Mouse (Mus musculus) ES-E14 (cell line): ENCODE data around the gene Edem3. TPM values are rescaled to one million over a fixed set of nuclear protein-coding genes. Genes with fewer than 3 reads are reported as not detected.

Experiments used
- DNase-seq: peaks from one replicate; pipeline ENCODE4 v3.0.0-alpha.2; 2013; ENCODE audit warnings: low read depth, low spot score
- H3K27ac ChIP-seq: 2 replicates; pipeline ENCODE4 v1.5.1; 2012; ENCODE audit warnings: low read depth, mild to moderate bottlenecking, low read length, moderate library complexity, mixed read lengths; ENCODE audit not compliant: poor library complexity, insufficient read depth, severe bottlenecking
- H3K36me3 ChIP-seq: 2 replicates; pipeline ENCODE4 v1.6.1; 2012; ENCODE audit warnings: mild to moderate bottlenecking, low read length, moderate library complexity, mixed read lengths; ENCODE audit not compliant: control insufficient read depth, poor library complexity, insufficient read depth, severe bottlenecking
- H3K4me1 ChIP-seq, 2 experiments: fragments of 150-350 bp in 1 of 2; sonication (generic) in 1 of 2; 2 replicates each; pipeline ENCODE4 v1.6.1; 2012; ENCODE audit warnings: low read length in 2 of 2, mild to moderate bottlenecking in 1 of 2, mixed read lengths in 1 of 2; ENCODE audit not compliant: control insufficient read depth in 2 of 2, insufficient read depth in 2 of 2, poor library complexity in 1 of 2
- H3K4me3 ChIP-seq, 2 experiments: fragments of 150-350 bp in 1 of 2; sonication (generic) in 1 of 2; 2 replicates each; pipeline ENCODE4 v1.5.1; 2012; ENCODE audit warnings: low read length in 2 of 2, low read depth in 1 of 2, mild to moderate bottlenecking in 1 of 2, mixed read lengths in 1 of 2; ENCODE audit not compliant: insufficient read depth in 1 of 2, poor library complexity in 1 of 2, severe bottlenecking in 1 of 2
- H3K9ac ChIP-seq: 2 replicates; pipeline ENCODE4 v1.6.1; 2012; ENCODE audit warnings: low read depth, mild to moderate bottlenecking, low read length, mixed read lengths; ENCODE audit not compliant: poor library complexity, insufficient read depth, severe bottlenecking
- H3K9me3 ChIP-seq: fragments of 150-350 bp; sonication (generic); 2 replicates; pipeline ENCODE4 v1.6.1; 2012; ENCODE audit warnings: low read depth, mild to moderate bottlenecking, low read length; ENCODE audit not compliant: control insufficient read depth, insufficient read depth
- CHD2 ChIP-seq: IDR thresholded peaks from 2 replicates; pipeline ENCODE4 v1.6.1; 2014; ENCODE audit warnings: mild to moderate bottlenecking, low read depth, low read length, inconsistent platforms
- HCFC1 ChIP-seq: IDR thresholded peaks from 2 replicates; pipeline ENCODE4 v1.6.1; 2012; ENCODE audit warnings: low read length, inconsistent platforms, borderline replicate concordance; ENCODE audit not compliant: insufficient read depth
- MAFK ChIP-seq: IDR thresholded peaks from 2 replicates; pipeline ENCODE4 v1.6.1; 2014; ENCODE audit warnings: mild to moderate bottlenecking, low read depth, low read length, inconsistent platforms; ENCODE audit not compliant: insufficient read depth
- ZC3H11A ChIP-seq: IDR thresholded peaks from 2 replicates; pipeline ENCODE4 v1.6.1; 2012; ENCODE audit warnings: low read depth, mild to moderate bottlenecking, inconsistent platforms, low read length, borderline replicate concordance
- ZNF384 ChIP-seq: IDR thresholded peaks from 2 replicates; pipeline ENCODE4 v1.6.1; 2012; ENCODE audit warnings: low read depth, low read length, inconsistent platforms
- in situ Hi-C, 2 experiments: fragments of 600-800 bp; cut with MboI; formaldehyde crosslinking; loops; one replicate each; pipeline ENCODE4 v1.15.1; 2025; ENCODE audit warnings: low sequenced_read_pairs in 2 of 2, inconsistent platforms in 1 of 2; ENCODE audit not compliant: unreplicated experiment in 2 of 2
- total RNA-seq: library from RNA; depleted of rRNA; stranded (reverse); fragments of 300-350 nt; gene quantifications from 2 replicates; pipeline ENCODE4 v1.2.3, GENCODE M21; 2012

The Edem3 gene
- total RNA-seq, 1 experiment: 43.4 TPM

DNA sequence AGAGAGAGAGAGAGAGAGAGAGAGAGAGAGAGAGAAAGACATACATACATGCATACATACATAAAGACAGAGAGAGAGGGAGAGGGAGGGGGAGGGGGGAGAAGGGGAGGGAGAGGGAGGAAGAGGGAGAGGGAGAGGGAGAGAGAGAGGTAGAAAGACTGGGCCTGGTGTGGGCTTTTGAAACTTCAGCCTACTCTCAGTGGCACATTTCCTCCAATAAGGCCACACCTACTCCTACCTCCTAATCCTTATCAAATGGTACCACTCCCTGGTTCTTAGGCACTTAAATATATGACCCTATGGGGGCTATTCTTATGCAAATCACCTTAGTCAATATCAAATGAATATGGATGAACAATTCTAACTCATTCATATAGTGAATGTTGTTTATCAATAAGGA is 41.5 kb upstream of the Edem3 start:
- H3K4me1 ChIP-seq: no peaks in the 10 kb centered on the region
- TF ChIP-seq CHD2 (no peak), HCFC1 (no peak), ZNF384 (no peak), ZC3H11A (no peak), MAFK (no peak)
- H3K36me3 ChIP-seq: no peaks in the 10 kb centered on the region; the same call in 1 of the 2 replicates
- no peak overlapping the region for H3K27ac ChIP-seq
- H3K4me3 ChIP-seq: no peak overlapping the region
- no peak overlapping the region for H3K9ac ChIP-seq
- no peaks in the 10 kb centered on the region for H3K9me3 ChIP-seq
- no peak for DNase-seq
- in situ Hi-C loops: no loop called here

DNA sequence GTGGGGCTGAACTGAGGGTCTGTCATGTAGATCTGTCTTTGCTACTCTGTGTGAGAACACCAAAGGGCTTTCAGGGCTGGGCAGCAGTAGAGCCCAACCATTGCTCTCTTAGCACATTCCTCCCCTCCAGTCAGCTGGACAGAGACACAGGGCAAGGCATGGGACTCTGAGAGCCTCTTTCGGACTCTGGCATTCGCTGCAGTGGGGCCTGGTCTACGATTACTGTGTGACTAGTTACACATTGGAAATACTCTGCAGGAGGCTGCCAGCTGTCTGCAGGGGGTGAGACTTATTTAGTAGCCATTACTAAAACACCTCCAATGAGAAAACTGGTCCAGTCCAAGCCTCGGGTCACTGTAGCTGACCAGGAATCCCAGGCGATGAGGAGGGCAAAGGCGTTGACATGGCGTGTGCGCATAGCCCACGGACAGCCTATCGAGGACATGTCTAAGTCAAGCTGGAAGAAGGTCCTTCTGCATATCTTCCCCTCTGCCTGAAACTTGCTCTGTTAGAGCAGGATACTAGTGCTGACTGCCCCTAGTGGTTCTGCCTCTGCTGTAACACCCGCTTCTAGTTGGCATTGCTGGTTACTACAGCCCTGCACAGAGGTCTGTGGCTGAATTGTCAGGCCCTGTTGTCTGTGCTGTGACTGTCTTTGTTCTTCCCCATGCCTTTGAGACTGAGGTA is 39.0 kb upstream of the Edem3 start:
- in situ Hi-C loops: no loop called here
- no peaks in the 10 kb centered on the region for H3K4me1 ChIP-seq
- H3K9me3 ChIP-seq: no peaks in the 10 kb centered on the region
- no peak overlapping the region for H3K9ac ChIP-seq
- H3K4me3 ChIP-seq: no peak overlapping the region
- H3K36me3 ChIP-seq: no peaks in the 10 kb centered on the region; the same call in 1 of the 2 replicates
- DNase-seq: no peak
- no peak overlapping the region for H3K27ac ChIP-seq
- TF ChIP-seq MAFK (no peak), HCFC1 (no peak), ZC3H11A (no peak), ZNF384 (no peak), CHD2 (no peak)

DNA sequence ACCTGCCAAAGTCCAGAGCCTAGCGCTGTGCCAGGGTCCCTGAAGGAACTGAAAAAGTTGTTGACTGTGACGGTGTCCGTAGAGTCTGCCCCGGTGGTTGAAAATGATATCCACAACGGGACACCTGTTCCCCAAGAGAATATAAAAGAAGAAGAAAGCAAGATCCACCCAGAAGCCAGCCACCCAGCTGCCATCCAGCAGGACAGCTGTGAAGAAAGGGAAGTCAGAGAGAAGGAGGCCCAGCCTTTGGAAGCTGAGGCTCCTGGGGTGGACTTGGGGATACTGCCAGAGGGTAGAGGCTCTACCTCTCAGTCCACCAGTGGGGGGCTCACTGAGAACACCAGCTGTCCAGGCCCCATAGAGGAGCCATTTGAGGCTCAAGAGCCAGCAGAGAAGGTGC is 37.5 kb upstream of the Edem3 start:
- in situ Hi-C loops: no loop called here
- Histone ChIP-seq H3K27ac (no peak overlapping the region), H3K9me3 (no peaks in the 10 kb centered on the region), H3K4me3 (no peak overlapping the region), H3K4me1 (no peaks in the 10 kb centered on the region), H3K36me3 (no peaks in the 10 kb centered on the region), H3K9ac (no peak overlapping the region)
- TF ChIP-seq ZC3H11A: no peak
- DNase-seq: no peak

DNA sequence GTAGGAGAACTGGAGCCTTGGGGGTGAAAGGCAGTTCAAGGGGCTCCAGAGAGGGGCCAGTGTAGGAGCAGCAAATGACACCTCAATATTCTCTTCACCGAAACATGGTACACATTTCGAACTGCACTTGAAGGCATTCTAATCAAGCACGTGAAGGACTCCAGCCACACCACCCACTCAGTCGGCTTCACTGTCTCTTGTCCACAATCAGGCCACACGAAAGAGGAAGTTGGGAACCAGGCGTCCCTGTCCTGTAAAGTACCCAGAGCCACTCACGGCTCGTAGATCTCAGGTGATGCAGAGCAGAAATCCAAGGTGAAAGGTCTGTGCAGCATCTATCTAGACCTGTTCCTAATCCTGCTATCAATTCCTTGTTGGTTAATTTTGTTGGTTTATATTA is 36.6 kb upstream of the Edem3 start:
- no peak overlapping the region for H3K27ac ChIP-seq
- H3K9me3 ChIP-seq: no peaks in the 10 kb centered on the region
- no peaks in the 10 kb centered on the region for H3K4me1 ChIP-seq
- H3K36me3 ChIP-seq: no peaks in the 10 kb centered on the region
- H3K9ac ChIP-seq: no peak overlapping the region
- TF ChIP-seq MAFK (no peak), ZNF384 (no peak), CHD2 (no peak), ZC3H11A (no peak), HCFC1 (no peak)
- DNase-seq: no peak
- no peak overlapping the region for H3K4me3 ChIP-seq
- in situ Hi-C loops: no loop called here

DNA sequence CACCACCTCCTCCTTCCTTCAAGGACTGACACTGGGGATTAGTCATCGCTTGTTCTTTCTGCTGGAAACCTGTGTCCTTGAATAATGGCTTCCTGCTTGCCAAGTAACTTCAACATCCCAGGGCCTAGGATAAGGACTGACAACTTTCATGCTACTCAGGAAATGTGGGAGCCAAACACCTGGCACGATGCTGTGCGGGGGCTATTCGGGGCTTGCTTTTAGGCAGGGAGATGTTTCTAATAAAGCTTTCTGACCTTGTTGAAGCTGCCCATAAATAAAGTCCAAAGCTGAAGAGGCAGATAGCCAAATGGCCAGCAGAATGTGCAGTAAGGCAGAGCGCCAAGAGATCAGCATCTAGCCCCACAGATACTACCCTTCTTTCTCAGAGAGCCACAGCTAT is 35.3 kb upstream of the Edem3 start:
- no peak overlapping the region for H3K27ac ChIP-seq
- no peak for DNase-seq
- in situ Hi-C loops: no loop called here
- H3K9me3 ChIP-seq: no peaks in the 10 kb centered on the region
- H3K9ac ChIP-seq: no peak overlapping the region
- H3K4me3 ChIP-seq: no peak overlapping the region
- no peaks in the 10 kb centered on the region for H3K4me1 ChIP-seq
- H3K36me3 ChIP-seq: no peaks in the 10 kb centered on the region
- TF ChIP-seq ZNF384: no peak
- no peak for TF ChIP-seq MAFK
- no peak for TF ChIP-seq CHD2
- TF ChIP-seq HCFC1: no peak
- no peak for TF ChIP-seq ZC3H11A
